Mouse (Mus musculus) C2C12 (cell line): ENCODE measurements around the gene Pdzd2. TPM values are rescaled to one million over a fixed set of nuclear protein-coding genes. Genes with fewer than 3 reads are reported as not detected.

Experiments
- H3K27me3 ChIP-seq: one replicate; pipeline ENCODE4 v1.6.1; 2011; ENCODE audit not compliant: control insufficient read depth, insufficient read depth, insufficient read length
- H3K36me3 ChIP-seq: one replicate; pipeline ENCODE4 v1.6.1; 2011; ENCODE audit not compliant: control insufficient read depth, insufficient read depth
- H3K4me3 ChIP-seq: one replicate; pipeline ENCODE4 v1.5.1; 2011; ENCODE audit warnings: mild to moderate bottlenecking, control low read depth; ENCODE audit not compliant: poor library complexity, insufficient read depth, severe bottlenecking
- H3K79me2 ChIP-seq: one replicate; pipeline ENCODE4 v1.6.1; 2011; ENCODE audit not compliant: control insufficient read depth, insufficient read depth
- H3K79me3 ChIP-seq: one replicate; pipeline ENCODE4 v1.6.1; 2011; ENCODE audit warnings: low read depth, control low read depth
- H3ac ChIP-seq: one replicate; pipeline ENCODE3; 2011; ENCODE audit warnings: low read depth; ENCODE audit not compliant: control insufficient read depth, insufficient read length
- CEBPB ChIP-seq: IDR thresholded peaks from one replicate; pipeline ENCODE4 v1.6.1; 2011; ENCODE audit warnings: low read depth, mild to moderate bottlenecking, control low read depth, moderate library complexity
- CTCF ChIP-seq: IDR thresholded peaks from one replicate; pipeline ENCODE4 v1.5.1; 2011; ENCODE audit not compliant: control insufficient read depth, insufficient read depth, insufficient read length
- FOSL1 ChIP-seq: IDR thresholded peaks from one replicate; pipeline ENCODE4 v1.8.0; 2011; ENCODE audit warnings: mild to moderate bottlenecking, low read length; ENCODE audit not compliant: poor library complexity, insufficient read depth, severe bottlenecking
- MAX ChIP-seq: IDR thresholded peaks from one replicate; pipeline ENCODE4 v1.6.1; 2011; ENCODE audit warnings: mild to moderate bottlenecking, control low read depth
- MYOD1 ChIP-seq: IDR thresholded peaks from one replicate; pipeline ENCODE4 v1.6.1; 2011; ENCODE audit warnings: low read depth; ENCODE audit not compliant: control insufficient read depth, insufficient read length
- MYOG ChIP-seq: IDR thresholded peaks from one replicate; pipeline ENCODE4 v1.6.1; 2011; ENCODE audit not compliant: control insufficient read depth, insufficient read length; ENCODE audit errors: extremely low read depth
- USF1 ChIP-seq: IDR thresholded peaks from one replicate; pipeline ENCODE4 v1.6.1; 2011; ENCODE audit warnings: low read depth, mild to moderate bottlenecking, control low read depth, moderate library complexity
- polyA plus RNA-seq: library from polyadenylated mRNA; unstranded; fragments of >200 nt; fragmentation: generic; extraction: Trizol; gene quantifications from one replicate; pipeline ENCODE4 v1.2.1, GENCODE M21; 2012; ENCODE audit warnings: missing spikeins

The Pdzd2 gene
- polyA plus RNA-seq, 1 experiment: 0.01 TPM

DNA sequence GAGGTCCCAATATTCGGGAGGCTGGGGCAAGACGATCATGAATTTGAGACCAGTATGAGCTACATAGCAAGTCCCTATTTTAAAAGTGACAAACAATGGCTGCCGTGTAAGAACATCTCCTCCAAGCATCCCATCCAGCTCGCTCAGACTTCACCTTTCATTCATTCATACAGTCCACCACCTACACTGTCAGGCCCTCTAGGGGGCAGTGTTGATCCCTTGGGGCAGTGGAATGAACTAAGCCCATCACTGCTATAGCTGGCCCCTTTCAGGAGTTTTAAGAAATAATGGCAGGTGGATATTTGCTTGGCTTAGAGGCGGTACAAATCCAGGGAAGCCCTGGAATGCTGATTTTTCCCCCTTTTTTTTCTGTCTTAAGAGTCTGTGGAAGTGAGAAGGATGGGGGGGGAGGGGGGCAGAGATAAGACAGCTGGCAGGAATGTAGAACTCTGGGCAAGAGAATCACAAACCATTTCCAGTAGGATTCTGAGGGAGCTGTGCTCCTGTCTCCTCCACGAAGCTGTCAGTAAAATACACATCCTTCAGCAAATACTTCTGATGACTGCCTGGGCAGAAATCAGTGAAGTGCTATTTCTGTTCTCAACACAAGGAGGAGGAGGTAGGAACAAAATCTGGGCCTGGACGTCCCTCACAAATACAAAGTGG is 49.9 kb downstream of the Pdzd2 start:
- Histone ChIP-seq H3K27me3 (no peaks in the 10 kb centered on the region), H3K79me2 (no peaks in the 10 kb centered on the region), H3K36me3 (no peaks in the 10 kb centered on the region), H3K4me3 (no peak overlapping the region), H3K79me3 (no peaks in the 10 kb centered on the region), H3ac (no peak overlapping the region)
- no peak for TF ChIP-seq CEBPB

DNA sequence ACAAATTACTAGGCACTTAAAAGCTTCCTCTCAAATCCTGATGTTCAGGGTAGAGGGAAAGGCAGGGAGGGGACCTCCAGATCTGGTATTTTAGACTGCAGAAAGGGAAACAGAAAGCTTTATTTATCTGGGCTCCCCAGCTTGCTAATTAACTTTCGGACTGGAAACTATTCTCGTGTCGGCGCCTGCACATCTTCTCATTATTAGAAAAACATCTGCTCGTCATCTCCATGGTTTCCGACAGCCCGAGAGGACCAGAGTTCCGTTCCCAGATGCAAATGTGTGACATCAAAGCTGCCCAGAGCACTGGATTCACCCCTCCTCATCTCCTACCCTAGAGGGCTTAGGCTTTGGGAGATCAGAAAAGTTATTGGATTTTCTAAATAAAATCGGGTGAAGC is 57.2 kb downstream of the Pdzd2 start:
- TF ChIP-seq MYOD1 (no peak), FOSL1 (no peak), USF1 (no peak), MAX (no peak), CTCF (no peak), CEBPB (no peak), MYOG (no peak)
- H3K36me3 ChIP-seq: no peaks in the 10 kb centered on the region
- H3K79me3 ChIP-seq: no peaks in the 10 kb centered on the region
- no peaks in the 10 kb centered on the region for H3K27me3 ChIP-seq
- no peaks in the 10 kb centered on the region for H3K79me2 ChIP-seq
- no peak overlapping the region for H3K4me3 ChIP-seq
- H3ac ChIP-seq: no peak overlapping the region

GRCm38 (mm10) chr15:12681891-12682290 is 57.8 kb downstream of the Pdzd2 start:
- H3K79me2 ChIP-seq: no peaks in the 10 kb centered on the region
- no peak for TF ChIP-seq MYOG
- TF ChIP-seq FOSL1: no peak
- no peak for TF ChIP-seq CTCF
- TF ChIP-seq MYOD1: no peak
- no peak for TF ChIP-seq MAX
- no peak for TF ChIP-seq CEBPB
- no peak for TF ChIP-seq USF1

GRCm38 (mm10) chr15:12680750-12681149 is 59.0 kb downstream of the Pdzd2 start:
- H3ac ChIP-seq: no peak overlapping the region
- no peaks in the 10 kb centered on the region for H3K79me2 ChIP-seq
- no peaks in the 10 kb centered on the region for H3K36me3 ChIP-seq
- H3K27me3 ChIP-seq: no peaks in the 10 kb centered on the region
- no peaks in the 10 kb centered on the region for H3K79me3 ChIP-seq
- H3K4me3 ChIP-seq: no peak overlapping the region
- TF ChIP-seq MAX (no peak), USF1 (no peak), CEBPB (no peak), MYOG (no peak), CTCF (no peak), FOSL1 (no peak), MYOD1 (no peak)

More at GRCm38 (mm10) chr15:12681891-12682290, 57.8 kb downstream of the Pdzd2 start:
- H3K27me3 ChIP-seq: no peaks in the 10 kb centered on the region
- no peak overlapping the region for H3K4me3 ChIP-seq
- H3ac ChIP-seq: no peak overlapping the region
- H3K36me3 ChIP-seq: no peaks in the 10 kb centered on the region
- H3K79me3 ChIP-seq: no peaks in the 10 kb centered on the region

DNA sequence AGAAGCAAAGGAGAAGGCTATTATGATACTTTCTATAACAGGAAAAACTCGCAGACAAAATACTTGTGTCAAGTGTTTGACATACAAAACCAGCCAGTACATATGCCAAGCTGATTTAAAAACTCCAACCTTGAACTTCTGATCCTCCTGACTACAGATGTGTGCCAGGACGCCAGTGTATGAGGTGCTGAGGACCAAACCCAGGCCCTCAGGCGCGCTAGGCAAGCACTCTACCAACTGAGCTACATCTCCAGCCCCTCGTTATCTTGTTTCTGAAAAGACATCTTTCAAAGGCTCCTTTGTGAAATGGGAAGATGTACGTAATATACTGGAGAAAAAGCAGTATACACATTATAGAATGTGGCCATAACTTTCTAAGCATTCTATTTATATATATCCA is 59.7 kb downstream of the Pdzd2 start:
- H3ac ChIP-seq: no peak overlapping the region
- no peaks in the 10 kb centered on the region for H3K36me3 ChIP-seq
- H3K27me3 ChIP-seq: no peaks in the 10 kb centered on the region
- no peaks in the 10 kb centered on the region for H3K79me2 ChIP-seq
- H3K79me3 ChIP-seq: no peaks in the 10 kb centered on the region
- TF ChIP-seq MYOD1 (no peak), USF1 (no peak), MYOG (no peak), FOSL1 (no peak), CTCF (no peak), MAX (no peak), CEBPB (no peak)
- no peak overlapping the region for H3K4me3 ChIP-seq

DNA sequence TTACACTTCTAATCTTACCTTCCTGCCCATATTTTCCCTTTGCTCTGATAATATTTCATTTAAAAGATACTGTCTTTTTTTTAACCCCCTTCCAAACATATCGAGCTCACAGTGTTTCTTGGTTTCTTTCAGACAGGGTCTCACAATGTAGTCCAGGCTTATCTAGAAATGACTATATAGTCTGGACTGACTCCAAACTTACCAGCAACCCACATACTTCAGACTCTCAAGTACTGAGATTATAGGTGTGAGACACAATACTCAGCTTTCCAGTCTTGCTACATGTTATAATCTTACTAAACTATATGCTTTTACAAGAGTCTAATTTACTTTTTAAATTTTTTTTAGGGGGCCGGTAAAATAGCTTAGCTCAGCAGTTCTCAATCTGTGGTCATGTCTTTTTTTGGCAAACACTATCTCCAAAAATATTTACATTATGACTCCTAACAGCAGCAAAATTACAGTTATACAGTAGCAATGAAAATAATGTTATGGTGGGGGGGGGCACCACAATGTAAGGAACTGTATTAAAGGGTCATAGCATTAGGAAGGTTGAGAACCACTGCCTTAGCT is 61.1 kb downstream of the Pdzd2 start:
- no peaks in the 10 kb centered on the region for H3K27me3 ChIP-seq
- H3ac ChIP-seq: no peak overlapping the region
- H3K4me3 ChIP-seq: no peak overlapping the region
- TF ChIP-seq MYOD1: no peak
- TF ChIP-seq MYOG: no peak
- TF ChIP-seq USF1: no peak
- TF ChIP-seq MAX: no peak
- no peak for TF ChIP-seq CEBPB
- TF ChIP-seq FOSL1: no peak
- TF ChIP-seq CTCF: no peak
- no peaks in the 10 kb centered on the region for H3K79me3 ChIP-seq
- H3K79me2 ChIP-seq: no peaks in the 10 kb centered on the region
- no peaks in the 10 kb centered on the region for H3K36me3 ChIP-seq
